Mouse (Mus musculus): Measurements from ENCODE around the gene Ap5m1. TPM values are rescaled to one million over a fixed set of nuclear protein-coding genes. Genes with fewer than 3 reads are reported as not detected.
A peak's percentile ranks its signal among the peaks of the same experiment; 100 is the strongest.
"Not testable (repeated sequence)": the region's sequence is repeated elsewhere in the genome, so short reads cannot be mapped to it uniquely, and the experiment has no call there.

The Ap5m1 gene
- total and polyA plus RNA-seq, 2 experiments from 2014 or later = 15.4 to 38.9 TPM

GRCm38 (mm10) chr14:49090102-49090501 lies 24.2 kb downstream of the Ap5m1 start:
- Histone ChIP-seq H3K27me3 (ENCODE audit: control insufficient read depth, insufficient read depth, low read length) (no peaks in the 10 kb centered on the region), H3K4me1 (ENCODE audit: control insufficient read depth, insufficient read depth) (no peaks in the 10 kb centered on the region), H3K27ac (ENCODE audit: low read depth) (no peak overlapping the region), H3K9ac (replicated peaks; ENCODE audit: low read depth, low read length) (no peak overlapping the region), H3K4me3 (ENCODE audit: low read depth, low read length) (no peak overlapping the region), H3K9me3 (replicated peaks; ENCODE audit: control insufficient read depth, low read length) (no peaks in the 10 kb centered on the region), H3K4me2 (ENCODE audit: low read depth, low read length) (no peak overlapping the region), H3K36me3 (replicated peaks; ENCODE audit: control insufficient read depth, insufficient read depth, low read length) (peaks cover 15% of the 10 kb centered on the region)
- no peak for TF ChIP-seq CTCF (IDR thresholded peaks at IDR 0.05; ENCODE audit: low read depth)
- TF ChIP-seq EP300 (IDR thresholded peaks at IDR 0.05; ENCODE audit: low read depth) = no peak
- 70% methylated on average over 5 of the region's 5 CpGs for WGBS
- no peak for DNase-seq (ENCODE audit: low spot score)
- no peak for ATAC-seq (ENCODE audit: insufficient read depth, low read depth)

- Histone ChIP-seq H3K9ac (replicated peaks; ENCODE audit: low read depth, low read length) (no peak overlapping the region), H3K27ac (ENCODE audit: low read depth) (no peak overlapping the region), H3K9me3 (replicated peaks; ENCODE audit: control insufficient read depth, low read length) (no peaks in the 10 kb centered on the region), H3K4me3 (ENCODE audit: low read depth, low read length) (no peak overlapping the region), H3K4me2 (ENCODE audit: low read depth, low read length) (no peak overlapping the region), H3K4me1 (ENCODE audit: control insufficient read depth, insufficient read depth) (no peaks in the 10 kb centered on the region), H3K36me3 (replicated peaks; ENCODE audit: control insufficient read depth, insufficient read depth, low read length) (peaks cover 10% of the 10 kb centered on the region), H3K27me3 (ENCODE audit: control insufficient read depth, insufficient read depth, low read length) (no peaks in the 10 kb centered on the region)
- ATAC-seq (ENCODE audit: insufficient read depth, low read depth) (no peak), DNase-seq (ENCODE audit: low spot score) (no peak)
- no peak for TF ChIP-seq CTCF (IDR thresholded peaks at IDR 0.05; ENCODE audit: low read depth)
- TF ChIP-seq EP300 (IDR thresholded peaks at IDR 0.05; ENCODE audit: low read depth) = no peak
- 92% methylated on average over 4 of the region's 4 CpGs for WGBS
Observed at GRCm38 (mm10) chr14:49091277-49091676, 25.4 kb downstream of the Ap5m1 start.

- H3K4me2 ChIP-seq (ENCODE audit: low read depth, low read length); H3K27ac ChIP-seq (ENCODE audit: low read depth); DNase-seq (ENCODE audit: low spot score); H3K4me3 ChIP-seq (ENCODE audit: low read depth, low read length); H3K27me3 ChIP-seq (ENCODE audit: control insufficient read depth, insufficient read depth, low read length); H3K4me1 ChIP-seq (ENCODE audit: control insufficient read depth, insufficient read depth); ATAC-seq (ENCODE audit: insufficient read depth, low read depth); H3K9me3 ChIP-seq (replicated peaks; ENCODE audit: control insufficient read depth, low read length); H3K9ac ChIP-seq (replicated peaks; ENCODE audit: low read depth, low read length); H3K36me3 ChIP-seq (replicated peaks; ENCODE audit: control insufficient read depth, insufficient read depth, low read length): not testable (repeated sequence)
- WGBS = 55% methylated on average over 1 of the region's 1 CpGs
Observed at GRCm38 (mm10) chr14:49091755-49092154, 25.9 kb downstream of the Ap5m1 start.

- H3K9me3 ChIP-seq (replicated peaks; ENCODE audit: control insufficient read depth, low read length) = no peaks in the 10 kb centered on the region
- H3K4me3 ChIP-seq (ENCODE audit: low read depth, low read length) = no peak overlapping the region
- no peak overlapping the region for H3K4me2 ChIP-seq (ENCODE audit: low read depth, low read length)
- H3K27me3 ChIP-seq (ENCODE audit: control insufficient read depth, insufficient read depth, low read length) = no peaks in the 10 kb centered on the region
- TF ChIP-seq CTCF (IDR thresholded peaks at IDR 0.05; ENCODE audit: low read depth) (peak; percentile 68), EP300 (IDR thresholded peaks at IDR 0.05; ENCODE audit: low read depth) (no peak)
- H3K9ac ChIP-seq (replicated peaks; ENCODE audit: low read depth, low read length) = no peak overlapping the region
- H3K36me3 ChIP-seq (replicated peaks; ENCODE audit: control insufficient read depth, insufficient read depth, low read length) = no peaks in the 10 kb centered on the region
- no peaks in the 10 kb centered on the region for H3K4me1 ChIP-seq (ENCODE audit: control insufficient read depth, insufficient read depth)
- DNase-seq (ENCODE audit: low spot score) (peak; percentile 16), ATAC-seq (ENCODE audit: insufficient read depth, low read depth) (no peak)
- H3K27ac ChIP-seq (ENCODE audit: low read depth) = no peak overlapping the region
- WGBS = 11% methylated on average over 7 of the region's 7 CpGs
Observed at GRCm38 (mm10) chr14:49118381-49118780, 52.5 kb downstream of the Ap5m1 start.

GRCm38 (mm10) chr14:49121723-49122122 lies 55.8 kb downstream of the Ap5m1 start:
- ATAC-seq (ENCODE audit: insufficient read depth, low read depth) (no peak), DNase-seq (ENCODE audit: low spot score) (no peak)
- Histone ChIP-seq H3K9me3 (replicated peaks; ENCODE audit: control insufficient read depth, low read length) (no peaks in the 10 kb centered on the region), H3K4me3 (ENCODE audit: low read depth, low read length) (no peak overlapping the region), H3K27me3 (ENCODE audit: control insufficient read depth, insufficient read depth, low read length) (no peaks in the 10 kb centered on the region), H3K4me1 (ENCODE audit: control insufficient read depth, insufficient read depth) (no peaks in the 10 kb centered on the region), H3K9ac (replicated peaks; ENCODE audit: low read depth, low read length) (no peak overlapping the region), H3K27ac (ENCODE audit: low read depth) (no peak overlapping the region), H3K36me3 (replicated peaks; ENCODE audit: control insufficient read depth, insufficient read depth, low read length) (no peaks in the 10 kb centered on the region), H3K4me2 (ENCODE audit: low read depth, low read length) (no peak overlapping the region)
- WGBS = 77% methylated on average over 9 of the region's 9 CpGs
- TF ChIP-seq CTCF (IDR thresholded peaks at IDR 0.05; ENCODE audit: low read depth) (no peak), EP300 (IDR thresholded peaks at IDR 0.05; ENCODE audit: low read depth) (no peak)

- no peaks in the 10 kb centered on the region for H3K4me1 ChIP-seq (ENCODE audit: control insufficient read depth, insufficient read depth)
- no peak overlapping the region for H3K4me2 ChIP-seq (ENCODE audit: low read depth, low read length)
- H3K9me3 ChIP-seq (replicated peaks; ENCODE audit: control insufficient read depth, low read length) = no peaks in the 10 kb centered on the region
- no peak overlapping the region for H3K27ac ChIP-seq (ENCODE audit: low read depth)
- no peak overlapping the region for H3K9ac ChIP-seq (replicated peaks; ENCODE audit: low read depth, low read length)
- H3K36me3 ChIP-seq (replicated peaks; ENCODE audit: control insufficient read depth, insufficient read depth, low read length) = no peaks in the 10 kb centered on the region
- WGBS = 81% methylated on average over 23 of the region's 23 CpGs
- ATAC-seq (ENCODE audit: insufficient read depth, low read depth) = no peak
- no peaks in the 10 kb centered on the region for H3K27me3 ChIP-seq (ENCODE audit: control insufficient read depth, insufficient read depth, low read length)
- no peak overlapping the region for H3K4me3 ChIP-seq (ENCODE audit: low read depth, low read length)
- no peak for DNase-seq (ENCODE audit: low spot score)
- TF ChIP-seq EP300 (IDR thresholded peaks at IDR 0.05; ENCODE audit: low read depth) = no peak
- TF ChIP-seq CTCF (IDR thresholded peaks at IDR 0.05; ENCODE audit: low read depth) = no peak
Observed at GRCm38 (mm10) chr14:49127162-49127779, 61.4 kb downstream of the Ap5m1 start.
